Mouse (Mus musculus): ENCODE measurements around the gene Mxd1.
A peak's percentile ranks its signal among the peaks of the same experiment; 100 is the strongest.

Mxd1 gene

GRCm38 (mm10) chr6:86668580-86669239 lies at the start of gene Mxd1:
TSS of gene Mxd1 (minus strand) at chr6:86669161.
- no peak for DNase-seq (ENCODE audit: low read depth, low spot score)

- no peak for DNase-seq (ENCODE audit: low read depth, low spot score)
These were observed 39.3 kb upstream of the Mxd1 start for GRCm38 (mm10) chr6:86708072-86708774.

GRCm38 (mm10) chr6:86702577-86702976 lies 33.6 kb upstream of the Mxd1 start:
- DNase-seq (ENCODE audit: low read depth, low spot score): no peak

- DNase-seq (ENCODE audit: low read depth, low spot score): no peak
These were observed 28.9 kb upstream of the Mxd1 start for GRCm38 (mm10) chr6:86697903-86698302.

- no peak for DNase-seq (ENCODE audit: low read depth, low spot score)
These were observed 27.3 kb upstream of the Mxd1 start for GRCm38 (mm10) chr6:86696213-86696612.

GRCm38 (mm10) chr6:86694465-86694864 lies 25.5 kb upstream of the Mxd1 start:
- DNase-seq (ENCODE audit: low read depth, low spot score): peak; percentile 64

GRCm38 (mm10) chr6:86689671-86690070 lies 20.7 kb upstream of the Mxd1 start:
- no peak for DNase-seq (ENCODE audit: low read depth, low spot score)

GRCm38 (mm10) chr6:86686971-86687370 lies 18.0 kb upstream of the Mxd1 start:
- no peak for DNase-seq (ENCODE audit: low read depth, low spot score)

GRCm38 (mm10) chr6:86684655-86685011 lies 15.7 kb upstream of the Mxd1 start:
- no peak for DNase-seq (ENCODE audit: low read depth, low spot score)

- peak; percentile 91 for DNase-seq (ENCODE audit: low read depth, low spot score)
These were observed 15.1 kb upstream of the Mxd1 start, which contains the start of gene Snrnp27 for GRCm38 (mm10) chr6:86683872-86684654. TSS of gene Snrnp27 (minus strand) at chr6:86684522.

GRCm38 (mm10) chr6:86681289-86681688 lies 12.3 kb upstream of the Mxd1 start:
- no peak for DNase-seq (ENCODE audit: low read depth, low spot score)

- DNase-seq (ENCODE audit: low read depth, low spot score): no peak
These were observed 9.4 kb upstream of the Mxd1 start for GRCm38 (mm10) chr6:86678341-86678740.

GRCm38 (mm10) chr6:86670873-86671272 lies 1.9 kb upstream of the Mxd1 start:
- DNase-seq (ENCODE audit: low read depth, low spot score): peak; percentile 88

GRCm38 (mm10) chr6:86669240-86669727 lies 323 bp upstream of the Mxd1 start:
- peak; percentile 100 for DNase-seq (ENCODE audit: low read depth, low spot score)

- no peak for DNase-seq (ENCODE audit: low read depth, low spot score)
These were observed 1.9 kb downstream of the Mxd1 start for GRCm38 (mm10) chr6:86667061-86667460.

- DNase-seq (ENCODE audit: low read depth, low spot score): no peak
These were observed 3.2 kb downstream of the Mxd1 start for GRCm38 (mm10) chr6:86665560-86666307.

GRCm38 (mm10) chr6:86665076-86665475 lies 3.9 kb downstream of the Mxd1 start:
- no peak for DNase-seq (ENCODE audit: low read depth, low spot score)

- DNase-seq (ENCODE audit: low read depth, low spot score): no peak
These were observed 8.6 kb downstream of the Mxd1 start for GRCm38 (mm10) chr6:86660161-86660877.

GRCm38 (mm10) chr6:86658501-86658900 lies 10.5 kb downstream of the Mxd1 start:
- no peak for DNase-seq (ENCODE audit: low read depth, low spot score)

GRCm38 (mm10) chr6:86654270-86654916 lies 14.6 kb downstream of the Mxd1 start:
- no peak for DNase-seq (ENCODE audit: low read depth, low spot score)

Data from forelimb bud, embryonic 11.5 days (tissue).